Mouse (Mus musculus): ENCODE results near the gene Lamb2. TPM values are rescaled to one million over a fixed set of nuclear protein-coding genes. Genes with fewer than 3 reads are reported as not detected.

Lamb2 gene
- polyA plus RNA-seq (2014; fragmentation: Nextera tagmentation; extraction: Ambion mirVana), result 47.9 and 48.6 TPM in 2 replicates

DNA sequence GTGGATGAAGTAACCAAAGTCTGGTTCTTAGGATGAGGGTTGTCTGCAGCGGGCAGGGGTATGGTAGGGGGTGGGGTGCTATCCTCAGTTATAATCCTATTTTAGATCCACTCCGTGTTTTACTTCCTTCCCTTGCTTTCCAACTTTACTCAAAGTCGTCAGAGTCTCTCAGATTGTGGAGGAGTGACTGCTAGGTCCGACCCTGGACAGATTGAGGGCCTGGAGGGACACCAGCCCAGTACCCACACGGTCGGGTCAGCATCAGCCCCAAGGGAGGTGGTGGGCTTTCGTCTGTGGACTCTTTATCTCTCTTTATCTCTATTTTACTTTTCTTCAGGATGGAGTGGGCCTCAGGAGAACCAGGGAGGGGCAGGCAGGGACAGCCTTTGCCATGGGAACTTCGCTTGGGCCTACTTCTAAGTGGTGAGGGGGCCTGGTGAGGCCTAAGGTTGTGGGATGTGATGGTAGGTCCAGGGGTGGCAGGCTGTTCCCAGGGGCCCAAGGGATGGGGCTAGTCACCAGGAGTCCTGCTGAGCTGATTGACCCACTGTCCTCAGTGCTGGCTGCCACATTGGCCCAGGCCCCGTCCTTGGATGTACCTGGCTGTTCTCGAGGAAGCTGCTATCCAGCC, at the start of gene Lamb2:
Lamb2 (plus strand) TSS at position 16 of the 631 bp plus-strand sequence.
- peak within 1 kb of the TSS; percentile 90 for H3K4me2 ChIP-seq
- peak within 1 kb of the TSS; percentile 93 for H3K27ac ChIP-seq (ENCODE audit: low read depth)
- ATAC-seq (ENCODE audit: insufficient read depth), result peak; percentile 76
- H3K4me3 ChIP-seq (ENCODE audit: low read depth, low read length), result peak within 1 kb of the TSS; percentile 57
- no peak for TF ChIP-seq CTCF (IDR thresholded peaks at IDR 0.05; ENCODE audit: low read depth)
- H3K36me3 ChIP-seq (ENCODE audit: insufficient read depth), result peaks cover 36% of the 10 kb centered on the region
- peaks cover 11% of the 10 kb centered on the region for H3K4me1 ChIP-seq (ENCODE audit: insufficient read depth)
- DNase-seq, result peak; percentile 97
- 8% methylated on average over 10 of the region's 10 CpGs for WGBS
- no peaks in the 10 kb centered on the region for H3K27me3 ChIP-seq (ENCODE audit: insufficient read depth, low read length)
- peak within 1 kb of the TSS; percentile 83 for H3K9ac ChIP-seq
- no peaks in the 10 kb centered on the region for H3K9me3 ChIP-seq (ENCODE audit: low read depth, low read length)

- DNase-seq (peak; percentile 81), ATAC-seq (ENCODE audit: insufficient read depth) (peak; percentile 82)
- 40% methylated on average over 32 of the region's 32 CpGs for WGBS
- TF ChIP-seq CTCF (IDR thresholded peaks at IDR 0.05; ENCODE audit: low read depth), result no peak
- Histone ChIP-seq H3K27me3 (ENCODE audit: insufficient read depth, low read length) (no peaks in the 10 kb centered on the region), H3K36me3 (ENCODE audit: insufficient read depth) (no peaks in the 10 kb centered on the region), H3K4me2 (peak overlapping the region; percentile 62), H3K9ac (peak overlapping the region; percentile 47), H3K9me3 (ENCODE audit: low read depth, low read length) (no peaks in the 10 kb centered on the region), H3K4me1 (ENCODE audit: insufficient read depth) (no peaks in the 10 kb centered on the region), H3K27ac (ENCODE audit: low read depth) (no peak overlapping the region), H3K4me3 (ENCODE audit: low read depth, low read length) (peak overlapping the region; percentile 35)
These were observed 48.0 kb upstream of the Lamb2 start for GRCm38 (mm10) chr9:108431431-108432067.

DNA sequence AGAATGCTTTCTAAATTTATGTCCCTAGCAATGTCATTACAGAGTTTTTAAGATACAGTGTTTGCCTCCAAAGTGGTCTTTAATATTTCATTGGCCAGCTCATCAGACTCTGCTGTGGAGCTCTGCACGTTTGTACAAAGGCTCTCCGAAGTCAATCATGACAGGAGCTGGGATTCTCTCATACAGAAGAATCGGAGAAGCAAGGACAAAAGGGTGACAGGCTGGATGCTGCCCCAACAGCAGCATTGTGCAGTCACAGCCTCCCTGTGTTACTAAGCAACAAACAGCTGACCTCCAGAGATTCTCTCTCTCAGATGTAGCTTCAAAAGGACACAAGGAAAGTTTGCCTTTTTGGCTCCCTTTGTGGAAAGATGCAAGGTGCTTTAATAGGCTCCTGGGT, 43.4 kb upstream of the Lamb2 start, which contains the start of gene BC048562:
BC048562 (plus strand) TSS at position 301 of the 400 bp plus-strand sequence.
- Histone ChIP-seq H3K27me3 (ENCODE audit: insufficient read depth, low read length) (no peaks in the 10 kb centered on the region), H3K27ac (ENCODE audit: low read depth) (no peak within 1 kb of the TSS), H3K4me3 (ENCODE audit: low read depth, low read length) (no peak within 1 kb of the TSS), H3K4me1 (ENCODE audit: insufficient read depth) (no peaks in the 10 kb centered on the region), H3K4me2 (no peak within 1 kb of the TSS), H3K9me3 (ENCODE audit: low read depth, low read length) (no peaks in the 10 kb centered on the region), H3K36me3 (ENCODE audit: insufficient read depth) (no peaks in the 10 kb centered on the region), H3K9ac (no peak within 1 kb of the TSS)
- WGBS, result 70% methylated on average over 3 of the region's 3 CpGs
- no peak for ATAC-seq (ENCODE audit: insufficient read depth)
- DNase-seq, result no peak
- TF ChIP-seq CTCF (IDR thresholded peaks at IDR 0.05; ENCODE audit: low read depth), result no peak

DNA sequence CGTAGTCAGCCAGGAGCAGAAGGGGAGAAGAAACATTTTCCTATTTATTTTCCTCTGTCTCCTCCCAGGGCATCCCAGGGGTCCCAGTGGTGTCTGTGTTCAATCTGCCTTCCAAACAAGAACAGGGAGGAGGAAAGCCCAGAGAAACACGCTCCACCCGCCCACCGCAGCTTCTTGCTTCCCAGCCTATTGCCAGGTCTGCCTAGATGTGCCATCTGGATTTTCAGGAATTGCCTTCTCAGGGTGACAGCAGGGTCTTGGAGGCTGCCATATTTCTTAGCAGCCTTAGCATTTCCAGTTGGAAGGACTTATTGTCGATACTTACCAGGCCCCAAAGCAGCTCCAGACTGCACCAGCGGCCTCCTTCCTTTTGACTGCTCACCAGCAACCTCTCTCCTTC, 40.4 kb upstream of the Lamb2 start:
- H3K4me2 ChIP-seq, result no peak overlapping the region
- H3K9me3 ChIP-seq (ENCODE audit: low read depth, low read length), result no peaks in the 10 kb centered on the region
- H3K27ac ChIP-seq (ENCODE audit: low read depth), result no peak overlapping the region
- H3K27me3 ChIP-seq (ENCODE audit: insufficient read depth, low read length), result no peaks in the 10 kb centered on the region
- TF ChIP-seq CTCF (IDR thresholded peaks at IDR 0.05; ENCODE audit: low read depth), result no peak
- WGBS, result 73% methylated on average over 6 of the region's 6 CpGs
- H3K36me3 ChIP-seq (ENCODE audit: insufficient read depth), result no peaks in the 10 kb centered on the region
- H3K9ac ChIP-seq, result no peak overlapping the region
- no peaks in the 10 kb centered on the region for H3K4me1 ChIP-seq (ENCODE audit: insufficient read depth)
- ATAC-seq (ENCODE audit: insufficient read depth), result no peak
- H3K4me3 ChIP-seq (ENCODE audit: low read depth, low read length), result no peak overlapping the region
- no peak for DNase-seq

- DNase-seq (no peak), ATAC-seq (ENCODE audit: insufficient read depth) (no peak)
- Histone ChIP-seq H3K27me3 (ENCODE audit: insufficient read depth, low read length) (no peaks in the 10 kb centered on the region), H3K9me3 (ENCODE audit: low read depth, low read length) (no peaks in the 10 kb centered on the region), H3K36me3 (ENCODE audit: insufficient read depth) (no peaks in the 10 kb centered on the region), H3K9ac (no peak overlapping the region), H3K27ac (ENCODE audit: low read depth) (no peak overlapping the region), H3K4me2 (no peak overlapping the region), H3K4me3 (ENCODE audit: low read depth, low read length) (no peak overlapping the region), H3K4me1 (ENCODE audit: insufficient read depth) (no peaks in the 10 kb centered on the region)
- 67% methylated on average over 5 of the region's 5 CpGs for WGBS
- no peak for TF ChIP-seq CTCF (IDR thresholded peaks at IDR 0.05; ENCODE audit: low read depth)
These were observed 39.1 kb upstream of the Lamb2 start for GRCm38 (mm10) chr9:108440485-108440884.

- no peak overlapping the region for H3K4me2 ChIP-seq
- no peaks in the 10 kb centered on the region for H3K9me3 ChIP-seq (ENCODE audit: low read depth, low read length)
- H3K27me3 ChIP-seq (ENCODE audit: insufficient read depth, low read length), result no peaks in the 10 kb centered on the region
- H3K4me3 ChIP-seq (ENCODE audit: low read depth, low read length), result no peak overlapping the region
- no peaks in the 10 kb centered on the region for H3K4me1 ChIP-seq (ENCODE audit: insufficient read depth)
- TF ChIP-seq CTCF (IDR thresholded peaks at IDR 0.05; ENCODE audit: low read depth), result no peak
- H3K36me3 ChIP-seq (ENCODE audit: insufficient read depth), result no peaks in the 10 kb centered on the region
- no peak overlapping the region for H3K9ac ChIP-seq
- WGBS, result 81% methylated on average over 11 of the region's 11 CpGs
- DNase-seq (no peak), ATAC-seq (ENCODE audit: insufficient read depth) (no peak)
- H3K27ac ChIP-seq (ENCODE audit: low read depth), result no peak overlapping the region
These were observed 38.2 kb upstream of the Lamb2 start for GRCm38 (mm10) chr9:108441236-108441919.

DNA sequence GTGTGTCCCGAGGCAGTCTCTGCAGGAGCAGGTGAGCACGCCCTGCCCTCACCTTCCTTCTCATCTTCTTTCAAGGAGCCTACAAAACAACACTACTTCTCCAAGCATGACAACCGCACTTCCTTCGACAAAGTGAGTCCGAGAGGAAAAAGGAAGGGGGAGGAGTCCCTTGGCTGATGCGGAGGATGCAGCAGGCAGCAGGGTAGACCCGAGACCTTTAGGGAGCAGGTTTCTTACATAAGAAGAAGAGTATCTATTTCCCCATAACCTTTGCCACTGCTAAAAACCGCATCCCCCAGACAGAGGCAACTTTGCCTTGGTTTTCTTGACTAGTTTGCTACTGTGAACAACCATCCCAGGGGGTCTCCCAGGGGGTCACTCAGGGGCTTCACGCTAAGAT, 34.4 kb upstream of the Lamb2 start:
- Histone ChIP-seq H3K36me3 (ENCODE audit: insufficient read depth) (peaks cover 13% of the 10 kb centered on the region), H3K4me1 (ENCODE audit: insufficient read depth) (peaks cover 6% of the 10 kb centered on the region), H3K27me3 (ENCODE audit: insufficient read depth, low read length) (no peaks in the 10 kb centered on the region), H3K4me3 (ENCODE audit: low read depth, low read length) (no peak overlapping the region), H3K27ac (ENCODE audit: low read depth) (no peak overlapping the region), H3K9me3 (ENCODE audit: low read depth, low read length) (no peaks in the 10 kb centered on the region), H3K9ac (no peak overlapping the region), H3K4me2 (no peak overlapping the region)
- TF ChIP-seq CTCF (IDR thresholded peaks at IDR 0.05; ENCODE audit: low read depth), result no peak
- 53% methylated on average over 9 of the region's 9 CpGs for WGBS
- DNase-seq (no peak), ATAC-seq (ENCODE audit: insufficient read depth) (no peak)
